Mouse (Mus musculus) midbrain, postnatal 0 days (tissue): Measurements from ENCODE around the gene Yif1b. TPM values are rescaled to one million over a fixed set of nuclear protein-coding genes. Genes with fewer than 3 reads are reported as not detected.

ENCODE experiments used
- ATAC-seq: fragments of 200-750 bp; cut with Nextera tagmentation; 2 replicates; pipeline ENCODE4 v1.8.0; 2017; ENCODE audit warnings: moderate number of reproducible peaks, mild to moderate bottlenecking, moderate TSS enrichment, moderate library complexity; ENCODE audit not compliant: low FRiP score
- DNase-seq: peaks from one replicate; pipeline ENCODE4 v3.0.0-alpha.2; 2015; ENCODE audit warnings: low spot score
- H3K27ac ChIP-seq: fragments of 300-500 bp; sonication (generic); 2 replicates; pipeline ENCODE4 v1.5.1; 2014; ENCODE audit warnings: low read depth, mild to moderate bottlenecking, low read length, mixed read lengths
- H3K27me3 ChIP-seq: fragments of 300-500 bp; sonication (generic); 2 replicates; pipeline ENCODE4 v1.6.1; 2014; ENCODE audit warnings: low read length, control low read depth, mixed read lengths; ENCODE audit not compliant: insufficient read depth
- H3K36me3 ChIP-seq: fragments of 300-500 bp; sonication (generic); 2 replicates; pipeline ENCODE4 v1.6.1; 2014; ENCODE audit warnings: low read length, control low read depth, mixed read lengths; ENCODE audit not compliant: insufficient read depth
- H3K4me1 ChIP-seq: fragments of 300-500 bp; sonication (generic); 2 replicates; pipeline ENCODE4 v1.6.1; 2014; ENCODE audit warnings: mild to moderate bottlenecking, control low read depth, antibody characterized with exemption, low read length, mixed read lengths; ENCODE audit not compliant: insufficient read depth
- H3K4me2 ChIP-seq: fragments of 300-500 bp; sonication (generic); 2 replicates; pipeline ENCODE4 v1.6.1; 2014; ENCODE audit warnings: low read depth, mild to moderate bottlenecking, low read length, mixed read lengths; ENCODE audit not compliant: poor library complexity, severe bottlenecking
- H3K4me3 ChIP-seq: fragments of 300-500 bp; sonication (generic); 2 replicates; pipeline ENCODE4 v1.5.1; 2014; ENCODE audit warnings: low read depth, mild to moderate bottlenecking, low read length, moderate library complexity
- H3K9ac ChIP-seq: fragments of 300-500 bp; sonication (generic); replicated peaks from 2 replicates; pipeline ENCODE4 v1.6.1; 2014; ENCODE audit warnings: mild to moderate bottlenecking, low read length, moderate library complexity, mixed read lengths; ENCODE audit not compliant: poor library complexity, severe bottlenecking
- H3K9me3 ChIP-seq: fragments of 300-500 bp; sonication (generic); 2 replicates; pipeline ENCODE4 v1.6.1; 2016; ENCODE audit warnings: low read length, control low read depth
- CTCF ChIP-seq: IDR thresholded peaks from 2 replicates; pipeline ENCODE4 v1.5.1; 2016; ENCODE audit warnings: antibody characterized with exemption, mild to moderate bottlenecking
- WGBS: fragments of 180-500 bp; shearing (Covaris S2); extraction: QIAGEN DNeasy Blood & Tissue Kit; methylation state at CpG from one replicate; pipeline ENCODE4 v1.1.7; 2014; 5-methylcytosine and 5-hydroxymethylcytosine counted together
- polyA plus RNA-seq: library from polyadenylated mRNA; unstranded; fragments of >200 nt; fragmentation: Nextera tagmentation; extraction: Ambion mirVana; gene quantifications from 2 replicates; pipeline ENCODE4 v1.2.1, GENCODE M21; 2015
- total RNA-seq: library from RNA; depleted of rRNA; stranded (reverse); fragments of >200 nt; gene quantifications from 2 replicates; pipeline ENCODE4 v1.2.3, GENCODE M21; 2014

Yif1b gene
- total and polyA plus RNA-seq, 2 experiments from 2014 or later, result 122 to 127 TPM

DNA sequence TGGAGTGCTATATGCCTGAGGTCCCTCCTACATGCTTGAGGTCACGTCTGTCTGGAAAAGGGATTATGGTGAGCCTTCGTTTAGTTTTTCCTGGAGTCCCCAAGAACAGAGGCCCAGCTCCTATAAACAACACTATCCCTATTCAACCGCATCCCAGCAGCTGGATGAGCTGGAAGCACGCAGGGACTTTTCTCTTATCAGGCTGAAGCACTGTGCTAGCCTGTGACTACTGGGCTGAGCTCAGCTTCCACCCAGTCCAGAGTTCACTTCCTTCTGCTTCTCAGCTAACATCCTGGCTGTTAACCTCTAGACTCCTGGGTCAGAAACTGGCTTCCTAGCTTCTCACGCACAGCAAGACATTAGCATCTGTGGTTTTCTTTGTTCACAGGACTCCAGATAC is 15.7 kb downstream of the Yif1b start:
- H3K4me2 ChIP-seq, result no peak overlapping the region
- no peaks in the 10 kb centered on the region for H3K4me1 ChIP-seq
- no peaks in the 10 kb centered on the region for H3K9me3 ChIP-seq
- no peak for ATAC-seq
- 53% methylated on average over 5 of the region's 5 CpGs for WGBS
- H3K4me3 ChIP-seq, result no peak overlapping the region
- 0 out of 2 replicates have a peak overlapping the region, but pooled peaks have one; percentile 13 for H3K9ac ChIP-seq
- no peak for DNase-seq
- TF ChIP-seq CTCF, result no peak
- no peaks in the 10 kb centered on the region for H3K27me3 ChIP-seq
- H3K36me3 ChIP-seq, result peaks cover 19% of the 10 kb centered on the region; the same call in 1 of the 2 replicates
- no peak overlapping the region for H3K27ac ChIP-seq

DNA sequence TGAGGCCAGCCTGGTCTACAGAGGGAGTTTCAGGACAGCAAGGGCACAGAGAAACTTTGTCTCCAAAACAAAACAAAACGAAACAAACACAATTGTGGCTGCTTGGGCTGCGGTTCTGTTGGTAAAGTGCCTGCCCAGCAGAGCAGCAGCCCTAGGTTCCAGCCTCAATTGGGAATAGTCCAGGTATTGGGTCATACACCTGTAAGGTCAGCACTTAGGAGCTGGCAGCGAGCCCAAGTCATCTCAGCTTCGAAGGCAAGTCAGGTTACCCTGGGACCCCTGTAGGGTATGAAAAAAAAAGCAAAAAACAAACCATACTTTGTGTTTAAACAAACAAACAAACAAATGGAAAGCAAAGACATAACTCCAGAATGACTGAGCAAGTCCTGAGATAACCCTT is 17.7 kb downstream of the Yif1b start:
- Histone ChIP-seq H3K9me3 (no peaks in the 10 kb centered on the region), H3K36me3 (peaks cover 19% of the 10 kb centered on the region; the same call in 1 of the 2 replicates)
- no peak for TF ChIP-seq CTCF

DNA sequence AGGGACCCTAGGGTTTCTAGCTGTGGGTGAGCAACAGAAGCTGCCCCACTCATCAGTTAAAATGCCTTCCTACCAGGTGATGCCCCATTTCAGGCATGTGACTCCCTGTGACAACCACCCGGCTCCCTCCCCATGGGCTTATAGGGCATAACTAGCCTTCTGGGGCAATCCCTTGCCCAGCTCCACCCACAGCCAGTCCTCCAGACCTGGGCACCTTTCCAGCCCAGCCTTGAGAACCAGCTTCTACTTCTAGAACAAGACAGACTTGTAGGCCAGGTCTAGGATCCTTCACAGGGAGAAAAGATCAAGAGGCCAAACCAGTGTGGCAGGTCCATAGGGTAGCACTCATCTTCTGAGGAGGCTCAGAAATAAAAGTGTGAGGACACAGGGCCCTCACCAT is 19.2 kb downstream of the Yif1b start:
- H3K27me3 ChIP-seq, result no peaks in the 10 kb centered on the region
- H3K9ac ChIP-seq, result no peak overlapping the region
- DNase-seq (no peak), ATAC-seq (no peak)
- no peak overlapping the region for H3K27ac ChIP-seq
- H3K9me3 ChIP-seq, result no peaks in the 10 kb centered on the region
- no peak overlapping the region for H3K4me3 ChIP-seq
- no peak overlapping the region for H3K4me2 ChIP-seq
- H3K4me1 ChIP-seq, result no peaks in the 10 kb centered on the region
- TF ChIP-seq CTCF, result no peak
- H3K36me3 ChIP-seq, result peaks cover 19% of the 10 kb centered on the region; the same call in 1 of the 2 replicates
- 95% methylated on average over 1 of the region's 1 CpGs for WGBS

More for the DNA sequence above, 17.7 kb downstream of the Yif1b start:
- 86% methylated on average over 4 of the region's 4 CpGs for WGBS
- no peak for ATAC-seq
- Histone ChIP-seq H3K27me3 (no peaks in the 10 kb centered on the region), H3K9ac (no peak overlapping the region), H3K4me1 (no peaks in the 10 kb centered on the region), H3K4me3 (no peak overlapping the region), H3K4me2 (no peak overlapping the region), H3K27ac (no peak overlapping the region)
- DNase-seq, result no peak

DNA sequence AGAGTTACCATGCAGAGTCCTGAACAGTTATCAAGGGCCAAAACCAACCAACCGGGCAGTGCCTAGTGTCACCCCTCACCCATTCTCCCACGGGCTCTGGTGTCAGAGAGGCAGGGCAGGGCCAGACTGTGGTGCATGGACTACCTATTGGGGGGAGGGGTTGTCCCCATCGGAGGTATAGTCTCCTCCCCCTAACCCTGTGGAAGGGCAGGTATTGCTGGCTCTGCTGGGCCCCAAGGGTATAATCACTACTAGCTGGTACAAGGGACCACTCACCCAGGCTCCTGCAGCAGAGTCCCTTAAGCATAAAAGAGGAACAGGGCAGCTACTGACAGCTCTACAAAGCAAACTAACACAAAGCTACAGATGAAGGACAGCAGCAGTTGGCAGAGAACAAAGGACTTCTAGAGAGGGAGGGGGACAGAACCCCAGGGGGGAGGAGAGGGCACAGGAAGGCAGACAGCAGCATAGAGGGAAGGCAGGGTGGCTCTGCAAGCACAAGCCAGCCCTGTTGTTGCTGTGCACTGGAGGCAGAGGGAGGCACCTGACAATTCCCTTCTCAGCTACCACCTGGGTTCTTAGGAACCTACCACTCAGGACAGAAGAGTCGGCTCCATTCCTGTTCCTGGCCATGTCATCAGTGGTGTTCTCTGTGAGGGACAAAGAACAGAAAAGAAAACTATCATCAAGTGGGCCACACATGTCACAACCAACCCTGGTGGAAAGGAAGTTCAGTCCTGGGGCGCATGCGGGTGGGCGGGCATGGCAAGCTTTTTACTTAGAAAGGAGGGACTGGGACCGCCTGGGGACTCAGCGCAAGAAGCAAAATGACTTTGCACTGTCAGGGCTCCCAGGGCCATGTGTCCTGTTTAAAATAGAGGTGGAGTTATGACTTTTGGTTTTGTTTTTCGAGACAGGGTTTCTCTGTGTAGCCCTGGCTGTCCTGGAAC is 21.9 kb downstream of the Yif1b start:
- Histone ChIP-seq H3K27me3 (no peaks in the 10 kb centered on the region), H3K4me3 (no peak overlapping the region), H3K27ac (no peak overlapping the region), H3K4me2 (no peak overlapping the region), H3K9me3 (no peaks in the 10 kb centered on the region), H3K9ac (no peak overlapping the region), H3K36me3 (peaks cover 19% of the 10 kb centered on the region; the same call in 1 of the 2 replicates), H3K4me1 (no peaks in the 10 kb centered on the region)
- ATAC-seq (no peak), DNase-seq (no peak)
- no peak for TF ChIP-seq CTCF
- WGBS, result 64% methylated on average over 10 of the region's 10 CpGs

DNA sequence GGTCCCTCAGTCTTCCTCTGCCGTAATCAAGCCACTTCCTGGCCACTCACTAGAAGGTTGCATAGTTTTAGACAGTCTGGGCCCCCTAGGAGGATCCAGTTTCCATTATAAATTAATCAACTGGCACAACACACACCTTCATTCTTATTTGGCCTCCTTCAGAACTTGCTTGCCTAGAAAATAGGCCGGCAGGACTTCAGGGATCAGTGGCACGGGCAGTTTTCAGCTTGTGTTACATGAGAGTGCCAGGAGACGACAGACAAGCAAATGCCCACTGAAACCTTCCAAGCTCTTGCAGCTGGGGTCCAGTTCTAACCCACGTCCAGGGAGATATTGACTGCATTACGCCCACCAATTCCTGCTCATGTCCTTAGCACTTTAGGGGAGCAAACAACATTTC is 24.0 kb downstream of the Yif1b start:
- Histone ChIP-seq H3K9me3 (no peaks in the 10 kb centered on the region), H3K4me3 (no peak overlapping the region), H3K27me3 (no peaks in the 10 kb centered on the region), H3K4me2 (no peak overlapping the region), H3K9ac (no peak overlapping the region), H3K27ac (no peak overlapping the region), H3K4me1 (no peaks in the 10 kb centered on the region), H3K36me3 (peaks cover 9% of the 10 kb centered on the region; the same call in 1 of the 2 replicates)
- ATAC-seq (no peak), DNase-seq (no peak)
- no peak for TF ChIP-seq CTCF
- WGBS, result 87% methylated on average over 6 of the region's 6 CpGs

DNA sequence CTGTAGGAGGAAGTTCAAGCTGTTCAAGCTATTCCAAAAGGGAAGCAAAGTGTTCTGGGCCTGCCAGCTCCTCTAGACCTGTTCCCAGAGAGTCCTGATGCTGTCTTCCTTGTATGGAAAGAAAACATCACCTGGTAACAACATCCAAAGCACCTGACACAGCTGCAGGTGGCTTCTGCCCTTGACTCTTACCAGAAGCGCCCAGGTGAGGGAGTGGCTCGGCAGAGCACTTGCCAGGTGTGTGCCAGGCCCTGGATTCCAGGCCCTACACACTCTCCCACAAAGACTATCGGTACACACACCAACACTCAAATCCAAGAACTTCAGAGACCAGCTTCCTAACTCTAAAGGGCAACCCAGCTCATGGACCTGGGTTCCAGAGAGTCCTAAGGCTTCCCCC is 25.7 kb downstream of the Yif1b start:
- DNase-seq, result no peak
- 96% methylated on average over 3 of the region's 3 CpGs for WGBS

More for the DNA sequence above, 25.7 kb downstream of the Yif1b start:
- Histone ChIP-seq H3K4me2 (no peak overlapping the region), H3K4me1 (no peaks in the 10 kb centered on the region), H3K9me3 (no peaks in the 10 kb centered on the region), H3K9ac (no peak overlapping the region), H3K36me3 (no peaks in the 10 kb centered on the region), H3K4me3 (no peak overlapping the region), H3K27me3 (no peaks in the 10 kb centered on the region), H3K27ac (no peak overlapping the region)
- no peak for ATAC-seq
- no peak for TF ChIP-seq CTCF
